Mouse (Mus musculus): Measurements from ENCODE around the gene H2-DMb2.

H2-DMb2 gene

GRCm38 (mm10) chr17:34143033-34143432 lies at the start of gene H2-DMb2:
Gene H2-DMb2 (plus strand): TSS chr17:34143307.
- no peak for DNase-seq (ENCODE audit: low read depth, low spot score)

GRCm38 (mm10) chr17:34094283-34095035 lies 48.6 kb upstream of the H2-DMb2 start:
- no peak for DNase-seq (ENCODE audit: low read depth, low spot score)

GRCm38 (mm10) chr17:34096497-34097010 lies 46.6 kb upstream of the H2-DMb2 start:
- no peak for DNase-seq (ENCODE audit: low read depth, low spot score)

GRCm38 (mm10) chr17:34097272-34097671 lies 45.8 kb upstream of the H2-DMb2 start:
- DNase-seq (ENCODE audit: low read depth, low spot score), result no peak

- no peak for DNase-seq (ENCODE audit: low read depth, low spot score)
Measured at GRCm38 (mm10) chr17:34098709-34099479, 44.2 kb upstream of the H2-DMb2 start.

GRCm38 (mm10) chr17:34099531-34099930 lies 43.6 kb upstream of the H2-DMb2 start:
- DNase-seq (ENCODE audit: low read depth, low spot score), result no peak

- no peak for DNase-seq (ENCODE audit: low read depth, low spot score)
Measured at GRCm38 (mm10) chr17:34101185-34101584, 41.9 kb upstream of the H2-DMb2 start.

- DNase-seq (ENCODE audit: low read depth, low spot score), result no peak
Measured at GRCm38 (mm10) chr17:34101604-34102032, 41.5 kb upstream of the H2-DMb2 start.

GRCm38 (mm10) chr17:34102831-34103230 lies 40.3 kb upstream of the H2-DMb2 start:
- DNase-seq (ENCODE audit: low read depth, low spot score), result no peak

- DNase-seq (ENCODE audit: low read depth, low spot score), result no peak
Measured at GRCm38 (mm10) chr17:34104804-34105203, 38.3 kb upstream of the H2-DMb2 start.

- no peak for DNase-seq (ENCODE audit: low read depth, low spot score)
Measured at GRCm38 (mm10) chr17:34106555-34106954, 36.6 kb upstream of the H2-DMb2 start.

- no peak for DNase-seq (ENCODE audit: low read depth, low spot score)
Measured at GRCm38 (mm10) chr17:34107109-34107867, 35.8 kb upstream of the H2-DMb2 start.

GRCm38 (mm10) chr17:34108460-34108859 lies 34.6 kb upstream of the H2-DMb2 start:
- no peak for DNase-seq (ENCODE audit: low read depth, low spot score)

- DNase-seq (ENCODE audit: low read depth, low spot score), result no peak
Measured at GRCm38 (mm10) chr17:34109038-34109805, 33.9 kb upstream of the H2-DMb2 start.

GRCm38 (mm10) chr17:34109806-34110195 lies 33.3 kb upstream of the H2-DMb2 start:
- DNase-seq (ENCODE audit: low read depth, low spot score), result no peak

- DNase-seq (ENCODE audit: low read depth, low spot score), result no peak
Measured at GRCm38 (mm10) chr17:34110309-34110708, 32.8 kb upstream of the H2-DMb2 start.

GRCm38 (mm10) chr17:34114114-34114513 lies 29.0 kb upstream of the H2-DMb2 start:
- no peak for DNase-seq (ENCODE audit: low read depth, low spot score)

GRCm38 (mm10) chr17:34116736-34117370 lies 26.3 kb upstream of the H2-DMb2 start:
- DNase-seq (ENCODE audit: low read depth, low spot score), result no peak

- no peak for DNase-seq (ENCODE audit: low read depth, low spot score)
Measured at GRCm38 (mm10) chr17:34117421-34118112, 25.5 kb upstream of the H2-DMb2 start.

Measured in brain, embryonic 18.5 days (tissue).